Mouse (Mus musculus): ENCODE data around the gene Il13ra1. TPM values are rescaled to one million over a fixed set of nuclear protein-coding genes. Genes with fewer than 3 reads are reported as not detected.

Il13ra1 gene
- polyA plus RNA-seq (2015; fragmentation: Nextera tagmentation; extraction: Ambion mirVana), result 8.8 and 10.3 TPM in 2 replicates

GRCm38 (mm10) chrX:36111622-36112421 lies at the start of gene Il13ra1:
Il13ra1 (plus strand) TSS chrX:36112110.

DNA sequence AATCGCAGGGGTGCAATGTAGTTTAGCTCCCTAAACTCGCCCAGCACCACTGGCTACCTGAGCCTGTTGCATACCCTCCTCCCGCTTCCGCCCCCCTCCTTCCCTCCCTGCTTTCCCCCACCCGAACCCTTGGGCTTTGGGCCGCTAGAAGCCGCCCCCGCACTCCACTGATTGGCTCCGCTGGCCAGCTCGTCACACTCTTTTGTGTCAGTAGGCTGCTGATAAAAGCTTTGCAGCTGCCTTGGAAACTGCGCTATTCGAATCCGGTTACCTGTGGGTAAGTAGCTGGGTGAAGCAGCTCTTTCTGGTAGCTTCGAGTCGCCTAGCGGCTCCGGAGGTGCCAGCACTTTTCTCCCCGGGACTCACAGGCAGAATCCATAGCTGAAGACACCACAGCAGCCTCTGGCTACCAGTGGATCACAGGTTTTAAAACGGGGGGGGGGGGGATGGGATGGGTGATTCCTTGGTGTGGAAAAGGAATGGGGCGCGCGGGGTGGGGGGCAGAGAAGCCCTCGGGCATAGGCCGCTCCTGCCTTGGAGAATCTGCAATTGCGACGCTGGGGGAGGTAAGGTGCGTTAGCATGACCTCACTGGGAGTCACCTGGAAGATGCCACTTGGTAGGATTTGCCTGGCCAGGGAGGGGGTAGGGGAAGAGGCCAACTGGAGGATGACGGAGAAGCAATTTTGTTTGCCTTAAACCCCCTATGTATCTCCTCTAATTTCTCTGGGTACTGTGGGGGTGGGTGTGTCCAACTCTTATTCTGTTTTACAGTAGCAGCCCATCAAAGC lies 84.0 kb downstream of the Il13ra1 start, which contains the start of gene Zcchc12:
TSS of gene Zcchc12 (plus strand) at position 169 of the 790 bp plus-strand sequence.

Other genes with a start within 250 kb of the Il13ra1 start
- gene Dock11, start 223.3 kb upstream of the Il13ra1 start, polyA plus RNA-seq (2015; fragmentation: Nextera tagmentation; extraction: Ambion mirVana), result 3.9 and 5.9 TPM in 2 replicates
- not detected in 2 replicates for gene Zcchc12, start 83.8 kb downstream of the Il13ra1 start, polyA plus RNA-seq (2015; fragmentation: Nextera tagmentation; extraction: Ambion mirVana)
- 0.11 and 0.19 TPM in 2 replicates for gene Lonrf3, start 216.2 kb downstream of the Il13ra1 start, polyA plus RNA-seq (2015; fragmentation: Nextera tagmentation; extraction: Ambion mirVana)

Data from spleen, postnatal 0 days (tissue).